Mouse (Mus musculus): Measurements from ENCODE around the gene Wipi1. TPM values are rescaled to one million over a fixed set of nuclear protein-coding genes. Genes with fewer than 3 reads are reported as not detected.
A peak's percentile ranks its signal among the peaks of the same experiment; 100 is the strongest.

The Wipi1 gene
- polyA plus RNA-seq, 1 experiment from 2014 or later, result 18.2 TPM

DNA sequence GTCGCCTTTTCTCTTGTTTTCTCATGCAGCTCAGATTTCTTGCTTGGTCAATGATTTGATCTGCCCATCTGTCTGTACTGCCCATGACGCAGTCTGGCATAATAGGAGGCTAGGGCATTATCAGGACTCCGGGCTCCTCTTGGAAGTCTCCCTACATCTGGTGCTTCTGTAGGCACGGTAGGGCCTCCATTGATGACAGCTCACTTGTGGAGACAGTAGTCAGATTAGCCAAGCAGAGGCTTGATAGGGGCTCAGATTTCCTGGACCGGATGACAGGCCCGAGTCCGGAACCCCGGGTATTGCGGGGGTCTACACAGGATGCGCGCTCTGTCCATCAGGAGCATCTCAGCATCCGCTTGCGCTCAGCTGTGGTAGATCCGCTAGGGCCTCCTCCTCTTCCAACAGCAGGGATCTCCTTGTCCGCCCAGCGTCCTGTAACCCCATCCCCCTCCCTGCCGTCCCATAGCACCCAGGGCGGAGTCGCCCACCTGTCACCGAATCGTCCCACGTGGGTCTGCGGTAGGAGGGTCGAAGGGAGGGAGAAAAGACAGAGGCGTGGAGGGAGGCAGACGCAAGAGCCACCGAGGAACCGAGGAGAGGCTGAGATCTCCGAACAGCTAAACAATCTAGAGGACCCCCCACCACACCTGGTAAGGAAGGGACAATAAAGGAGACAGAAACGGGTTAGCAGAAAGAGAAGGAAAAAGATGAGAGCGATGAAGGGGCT lies 38.4 kb upstream of the Wipi1 start:
- Histone ChIP-seq H3K27ac (ENCODE audit: low read depth) (peak overlapping the region; percentile 96), H3K9me3 (ENCODE audit: control insufficient read depth, low read length) (no peaks in the 10 kb centered on the region), H3K4me3 (ENCODE audit: low read depth, low read length) (peak overlapping the region; percentile 64), H3K27me3 (replicated peaks; ENCODE audit: control insufficient read depth, insufficient read depth, low read length) (no peaks in the 10 kb centered on the region), H3K4me1 (replicated peaks; ENCODE audit: control insufficient read depth, insufficient read depth, low read length) (peaks cover 22% of the 10 kb centered on the region), H3K9ac (ENCODE audit: low read length) (peak overlapping the region; percentile 89), H3K4me2 (ENCODE audit: low read length) (peak overlapping the region; percentile 79), H3K36me3 (ENCODE audit: control insufficient read depth, insufficient read depth, low read length) (peaks cover 19% of the 10 kb centered on the region)
- ATAC-seq (replicated peaks; ENCODE audit: low FRiP score, low TSS enrichment, low read depth) (peak; percentile 77), DNase-seq (ENCODE audit: low spot score) (peak; percentile 82)
- WGBS, result 2% methylated on average over 31 of the region's 31 CpGs

DNA sequence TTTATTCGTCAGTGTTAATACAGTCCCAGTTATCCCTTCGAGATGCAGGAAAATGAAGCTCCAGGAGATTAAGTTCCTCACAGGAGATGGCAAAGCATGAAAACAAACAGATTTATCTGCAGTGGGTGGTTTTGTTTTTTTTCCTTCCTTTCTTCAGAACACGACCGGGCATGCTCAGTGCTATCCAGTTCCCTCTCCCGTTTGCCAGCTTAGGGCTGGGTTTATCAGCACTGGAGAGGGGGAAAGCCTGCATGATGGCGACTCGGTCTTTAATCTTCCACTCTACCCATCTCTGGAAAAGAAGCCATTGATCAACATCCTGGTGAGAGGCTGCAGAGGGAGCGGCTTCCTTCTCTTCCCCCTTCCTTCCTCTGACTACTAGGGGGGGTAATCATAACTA lies 37.4 kb upstream of the Wipi1 start, which contains the start of gene Prkar1a:
TSS of gene Prkar1a (plus strand) at position 200 of the 400 bp plus-strand sequence.
- ATAC-seq (replicated peaks; ENCODE audit: low FRiP score, low TSS enrichment, low read depth) (no peak), DNase-seq (ENCODE audit: low spot score) (no peak)
- Histone ChIP-seq H3K9me3 (ENCODE audit: control insufficient read depth, low read length) (no peaks in the 10 kb centered on the region), H3K4me3 (ENCODE audit: low read depth, low read length) (peak within 1 kb of the TSS; percentile 64), H3K9ac (ENCODE audit: low read length) (peak within 1 kb of the TSS; percentile 89), H3K36me3 (ENCODE audit: control insufficient read depth, insufficient read depth, low read length) (peaks cover 9% of the 10 kb centered on the region), H3K27me3 (replicated peaks; ENCODE audit: control insufficient read depth, insufficient read depth, low read length) (no peaks in the 10 kb centered on the region), H3K4me1 (replicated peaks; ENCODE audit: control insufficient read depth, insufficient read depth, low read length) (peaks cover 22% of the 10 kb centered on the region), H3K4me2 (ENCODE audit: low read length) (peak within 1 kb of the TSS; percentile 79), H3K27ac (ENCODE audit: low read depth) (peak within 1 kb of the TSS; percentile 96)
- WGBS, result 25% methylated on average over 8 of the region's 8 CpGs

DNA sequence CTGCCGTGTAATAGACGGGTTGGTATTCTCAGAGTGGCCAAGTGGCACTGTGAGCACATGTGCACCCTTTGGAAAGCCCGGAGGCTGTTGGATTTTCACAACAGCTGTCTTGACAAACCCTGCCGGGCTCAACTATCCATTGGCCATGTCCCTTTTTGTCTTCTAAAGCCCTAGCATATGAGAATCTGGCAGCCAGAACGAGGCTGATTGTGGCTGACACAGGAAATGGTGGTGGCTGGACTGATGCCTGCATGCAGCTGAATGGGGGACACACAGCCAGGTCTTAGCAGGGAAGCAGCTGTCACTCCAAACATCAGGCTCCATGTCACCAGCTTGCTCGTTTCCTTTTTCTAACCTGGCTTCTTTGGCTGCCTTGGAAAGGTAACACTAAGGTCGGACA lies 36.7 kb upstream of the Wipi1 start:
- peaks cover 2% of the 10 kb centered on the region for H3K36me3 ChIP-seq (ENCODE audit: control insufficient read depth, insufficient read depth, low read length)
- H3K9me3 ChIP-seq (ENCODE audit: control insufficient read depth, low read length), result no peaks in the 10 kb centered on the region
- H3K9ac ChIP-seq (ENCODE audit: low read length), result no peak overlapping the region
- DNase-seq (ENCODE audit: low spot score) (no peak), ATAC-seq (replicated peaks; ENCODE audit: low FRiP score, low TSS enrichment, low read depth) (no peak)
- H3K27me3 ChIP-seq (replicated peaks; ENCODE audit: control insufficient read depth, insufficient read depth, low read length), result no peaks in the 10 kb centered on the region
- peaks cover 20% of the 10 kb centered on the region for H3K4me1 ChIP-seq (replicated peaks; ENCODE audit: control insufficient read depth, insufficient read depth, low read length)
- H3K4me2 ChIP-seq (ENCODE audit: low read length), result no peak overlapping the region
- WGBS, result 58% methylated on average over 7 of the region's 7 CpGs
- no peak overlapping the region for H3K27ac ChIP-seq (ENCODE audit: low read depth)
- no peak overlapping the region for H3K4me3 ChIP-seq (ENCODE audit: low read depth, low read length)

DNA sequence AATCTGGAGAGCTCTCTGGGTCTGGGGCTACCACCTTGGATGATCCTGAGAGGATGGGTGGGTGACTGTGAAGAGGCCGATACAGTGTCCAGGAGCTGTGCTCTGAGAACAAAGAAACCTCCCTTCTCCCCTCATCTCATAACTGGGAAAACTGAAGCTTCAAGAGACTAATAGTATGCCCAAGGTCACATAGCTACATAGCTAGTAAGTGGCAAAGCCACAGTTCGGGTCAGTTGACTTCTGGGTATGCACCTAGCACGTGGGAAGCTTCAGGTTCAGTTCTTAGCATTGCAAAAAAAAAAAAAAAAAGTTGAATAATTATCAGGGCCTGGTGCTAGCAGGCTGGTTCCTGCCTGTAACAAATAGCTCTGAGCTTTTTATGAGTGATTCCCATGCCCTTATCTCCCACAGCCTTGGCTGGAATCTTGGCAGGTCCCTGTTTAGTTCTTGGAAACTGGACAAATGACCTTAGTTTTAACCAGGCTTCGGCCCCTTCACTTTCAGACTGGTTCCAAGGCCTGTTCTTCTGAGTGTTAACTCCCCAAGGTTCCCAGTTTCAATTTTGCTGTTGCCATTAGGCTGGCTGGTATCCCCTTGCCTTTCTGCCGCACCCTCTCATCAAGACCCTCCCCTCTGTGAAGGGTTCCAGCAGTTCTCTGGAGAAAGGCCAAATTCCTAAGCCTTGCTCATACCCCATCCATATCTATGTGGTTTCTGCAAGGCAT lies 29.9 kb upstream of the Wipi1 start:
- no peaks in the 10 kb centered on the region for H3K9me3 ChIP-seq (ENCODE audit: control insufficient read depth, low read length)
- WGBS, result 67% methylated on average over 5 of the region's 5 CpGs
- ATAC-seq (replicated peaks; ENCODE audit: low FRiP score, low TSS enrichment, low read depth) (no peak), DNase-seq (ENCODE audit: low spot score) (no peak)
- H3K27me3 ChIP-seq (replicated peaks; ENCODE audit: control insufficient read depth, insufficient read depth, low read length), result no peaks in the 10 kb centered on the region
- no peaks in the 10 kb centered on the region for H3K36me3 ChIP-seq (ENCODE audit: control insufficient read depth, insufficient read depth, low read length)
- H3K9ac ChIP-seq (ENCODE audit: low read length), result no peak overlapping the region
- H3K27ac ChIP-seq (ENCODE audit: low read depth), result no peak overlapping the region
- no peak overlapping the region for H3K4me2 ChIP-seq (ENCODE audit: low read length)
- no peak overlapping the region for H3K4me3 ChIP-seq (ENCODE audit: low read depth, low read length)
- H3K4me1 ChIP-seq (replicated peaks; ENCODE audit: control insufficient read depth, insufficient read depth, low read length), result no peaks in the 10 kb centered on the region

GRCm38 (mm10) chr11:109635871-109636395 lies 24.2 kb upstream of the Wipi1 start:
- no peak overlapping the region for H3K4me3 ChIP-seq (ENCODE audit: low read depth, low read length)
- H3K4me1 ChIP-seq (replicated peaks; ENCODE audit: control insufficient read depth, insufficient read depth, low read length), result no peaks in the 10 kb centered on the region
- DNase-seq (ENCODE audit: low spot score) (no peak), ATAC-seq (replicated peaks; ENCODE audit: low FRiP score, low TSS enrichment, low read depth) (no peak)
- no peaks in the 10 kb centered on the region for H3K36me3 ChIP-seq (ENCODE audit: control insufficient read depth, insufficient read depth, low read length)
- WGBS, result 47% methylated on average over 6 of the region's 6 CpGs
- H3K4me2 ChIP-seq (ENCODE audit: low read length), result no peak overlapping the region
- no peak overlapping the region for H3K27ac ChIP-seq (ENCODE audit: low read depth)
- H3K27me3 ChIP-seq (replicated peaks; ENCODE audit: control insufficient read depth, insufficient read depth, low read length), result no peaks in the 10 kb centered on the region
- H3K9ac ChIP-seq (ENCODE audit: low read length), result no peak overlapping the region
- H3K9me3 ChIP-seq (ENCODE audit: control insufficient read depth, low read length), result no peaks in the 10 kb centered on the region

DNA sequence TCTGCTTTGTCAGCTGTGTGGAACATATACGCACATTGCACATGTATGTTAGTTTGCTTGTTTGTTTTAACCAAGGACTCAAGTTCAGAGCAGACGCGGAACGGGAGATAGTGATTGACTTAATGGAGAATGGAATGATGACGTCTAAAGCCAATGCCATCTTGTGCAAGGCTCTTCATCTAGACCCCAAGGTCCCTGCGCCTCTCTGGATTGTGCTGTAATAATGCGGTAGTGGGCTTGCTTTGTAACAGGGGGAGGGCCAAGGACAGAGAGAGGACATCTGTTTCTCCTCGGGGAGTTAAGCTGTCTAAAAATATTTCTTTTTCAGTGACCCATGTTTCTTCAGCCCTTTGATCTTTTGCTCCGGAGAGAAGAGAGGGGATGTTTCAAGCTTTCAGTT lies 23.2 kb upstream of the Wipi1 start:
- DNase-seq (ENCODE audit: low spot score), result no peak
- ATAC-seq (replicated peaks; ENCODE audit: low FRiP score, low TSS enrichment, low read depth), result no peak
- no peaks in the 10 kb centered on the region for H3K27me3 ChIP-seq (replicated peaks; ENCODE audit: control insufficient read depth, insufficient read depth, low read length)
- H3K36me3 ChIP-seq (ENCODE audit: control insufficient read depth, insufficient read depth, low read length), result no peaks in the 10 kb centered on the region
- no peaks in the 10 kb centered on the region for H3K4me1 ChIP-seq (replicated peaks; ENCODE audit: control insufficient read depth, insufficient read depth, low read length)
- H3K4me2 ChIP-seq (ENCODE audit: low read length), result no peak overlapping the region
- H3K9me3 ChIP-seq (ENCODE audit: control insufficient read depth, low read length), result no peaks in the 10 kb centered on the region
- no peak overlapping the region for H3K27ac ChIP-seq (ENCODE audit: low read depth)
- H3K4me3 ChIP-seq (ENCODE audit: low read depth, low read length), result no peak overlapping the region
- 69% methylated on average over 9 of the region's 9 CpGs for WGBS
- no peak overlapping the region for H3K9ac ChIP-seq (ENCODE audit: low read length)

GRCm38 (mm10) chr11:109629021-109629521 lies 17.3 kb upstream of the Wipi1 start:
- WGBS, result 54% methylated on average over 10 of the region's 10 CpGs
- no peak overlapping the region for H3K9ac ChIP-seq (ENCODE audit: low read length)
- DNase-seq (ENCODE audit: low spot score), result no peak

DNA sequence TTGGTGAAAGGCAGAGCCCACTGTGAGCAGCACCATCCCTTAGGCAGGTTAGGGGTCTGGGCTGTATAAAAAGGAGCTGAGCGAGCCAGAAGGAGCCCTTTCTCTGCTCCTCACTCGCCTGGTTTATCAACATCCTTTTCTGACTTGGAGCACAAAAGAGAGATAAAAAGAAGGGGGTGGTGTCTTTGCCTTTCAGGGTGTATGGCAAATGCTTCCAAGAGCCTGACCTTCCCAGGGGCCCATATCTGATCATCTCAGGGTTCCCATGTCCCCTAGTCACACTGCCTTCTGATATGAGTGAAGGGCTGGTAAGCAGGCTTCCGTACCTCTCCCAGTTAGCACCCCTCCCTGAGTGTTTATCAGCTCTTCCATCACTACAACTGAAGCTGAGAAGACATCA lies 16.3 kb upstream of the Wipi1 start:
- H3K9me3 ChIP-seq (ENCODE audit: control insufficient read depth, low read length), result no peaks in the 10 kb centered on the region
- no peak overlapping the region for H3K4me2 ChIP-seq (ENCODE audit: low read length)
- no peak overlapping the region for H3K27ac ChIP-seq (ENCODE audit: low read depth)
- ATAC-seq (replicated peaks; ENCODE audit: low FRiP score, low TSS enrichment, low read depth) (no peak), DNase-seq (ENCODE audit: low spot score) (no peak)
- H3K27me3 ChIP-seq (replicated peaks; ENCODE audit: control insufficient read depth, insufficient read depth, low read length), result no peaks in the 10 kb centered on the region
- no peak overlapping the region for H3K9ac ChIP-seq (ENCODE audit: low read length)
- H3K36me3 ChIP-seq (ENCODE audit: control insufficient read depth, insufficient read depth, low read length), result no peaks in the 10 kb centered on the region
- peaks cover 4% of the 10 kb centered on the region; the same call in 1 of the 2 replicates for H3K4me1 ChIP-seq (replicated peaks; ENCODE audit: control insufficient read depth, insufficient read depth, low read length)
- WGBS, result 84% methylated on average over 3 of the region's 3 CpGs
- no peak overlapping the region for H3K4me3 ChIP-seq (ENCODE audit: low read depth, low read length)

More at GRCm38 (mm10) chr11:109629021-109629521, 17.3 kb upstream of the Wipi1 start:
- ATAC-seq (replicated peaks; ENCODE audit: low FRiP score, low TSS enrichment, low read depth), result no peak
- H3K4me2 ChIP-seq (ENCODE audit: low read length), result no peak overlapping the region
- H3K4me1 ChIP-seq (replicated peaks; ENCODE audit: control insufficient read depth, insufficient read depth, low read length), result no peaks in the 10 kb centered on the region; the same call in 1 of the 2 replicates
- H3K27ac ChIP-seq (ENCODE audit: low read depth), result no peak overlapping the region
- no peak overlapping the region for H3K4me3 ChIP-seq (ENCODE audit: low read depth, low read length)
- no peaks in the 10 kb centered on the region for H3K9me3 ChIP-seq (ENCODE audit: control insufficient read depth, low read length)
- H3K27me3 ChIP-seq (replicated peaks; ENCODE audit: control insufficient read depth, insufficient read depth, low read length), result no peaks in the 10 kb centered on the region
- H3K36me3 ChIP-seq (ENCODE audit: control insufficient read depth, insufficient read depth, low read length), result no peaks in the 10 kb centered on the region

Data from intestine, embryonic 14.5 days (tissue).